Mouse (Mus musculus): ENCODE results near the gene Ntn1.

- TF ChIP-seq POLR2A (IDR thresholded peaks at IDR 0.05; ENCODE audit: borderline replicate concordance, low read depth, low read length) (no peak), CTCF (IDR thresholded peaks at IDR 0.05; ENCODE audit: low read depth, low read length) (peak; percentile 95)
These were observed 17.2 kb upstream of the Ntn1 start for GRCm38 (mm10) chr11:68417831-68418230.

Measured in bone marrow macrophage, adult 2 months (primary cell).